Mouse (Mus musculus) C2C12 (cell line): ENCODE data around the gene Abhd14b.

Experiments
- CEBPB ChIP-seq: IDR thresholded peaks from one replicate; pipeline ENCODE4 v1.6.1; 2011; ENCODE audit warnings: low read depth, mild to moderate bottlenecking, control low read depth, moderate library complexity
- CTCF ChIP-seq: IDR thresholded peaks from one replicate; pipeline ENCODE4 v1.5.1; 2011; ENCODE audit not compliant: control insufficient read depth, insufficient read depth, insufficient read length
- MYOD1 ChIP-seq: IDR thresholded peaks from one replicate; pipeline ENCODE4 v1.6.1; 2011; ENCODE audit warnings: low read depth; ENCODE audit not compliant: control insufficient read depth, insufficient read length

- no peak for TF ChIP-seq CTCF
- no peak for TF ChIP-seq CEBPB
- TF ChIP-seq MYOD1 = no peak
These were observed 4.6 kb upstream of the Abhd14b start for GRCm38 (mm10) chr9:106442680-106443079.
